Mouse (Mus musculus): ENCODE data around the gene Brwd1.
"Not testable (repeated sequence)": the region's sequence is repeated elsewhere in the genome, so short reads cannot be mapped to it uniquely, and the experiment has no call there.

The Brwd1 gene

GRCm38 (mm10) chr16:96082301-96083178 is at the start of gene Brwd1:
Gene Brwd1 (minus strand): TSS chr16:96082526.
- peak; percentile 93 to 97 for DNase-seq

GRCm38 (mm10) chr16:96128466-96128865 is 46.1 kb upstream of the Brwd1 start:
- no peak for DNase-seq

GRCm38 (mm10) chr16:96127657-96128344 is 45.5 kb upstream of the Brwd1 start, which contains the start of gene Hmgn1:
Gene Hmgn1 (minus strand): TSS chr16:96127729.
- DNase-seq = peak; percentile 97 to 99

- no peak for DNase-seq
Measured at GRCm38 (mm10) chr16:96127288-96127656, 44.9 kb upstream of the Brwd1 start.

GRCm38 (mm10) chr16:96126684-96127171 is 44.4 kb upstream of the Brwd1 start:
- peak; percentile 35 to 41 for DNase-seq

GRCm38 (mm10) chr16:96120022-96120623 is 37.8 kb upstream of the Brwd1 start:
- DNase-seq = no peak

GRCm38 (mm10) chr16:96114729-96115128 is 32.4 kb upstream of the Brwd1 start:
- DNase-seq = no peak

- DNase-seq = no peak
Measured at GRCm38 (mm10) chr16:96112769-96113168, 30.4 kb upstream of the Brwd1 start.

- DNase-seq = no peak
Measured at GRCm38 (mm10) chr16:96110655-96111345, 28.5 kb upstream of the Brwd1 start.

- DNase-seq = no peak
Measured at GRCm38 (mm10) chr16:96109673-96110072, 27.3 kb upstream of the Brwd1 start.

GRCm38 (mm10) chr16:96103036-96103435 is 20.7 kb upstream of the Brwd1 start:
- peak in 1 of 2 experiments; percentile 43 for DNase-seq

GRCm38 (mm10) chr16:96097811-96098210 is 15.5 kb upstream of the Brwd1 start:
- DNase-seq = not testable (repeated sequence)

- DNase-seq = no peak
Measured at GRCm38 (mm10) chr16:96095966-96096365, 13.6 kb upstream of the Brwd1 start.

GRCm38 (mm10) chr16:96091515-96092504 is 9.5 kb upstream of the Brwd1 start:
- peak; percentile 53 to 73 for DNase-seq

GRCm38 (mm10) chr16:96088120-96088519 is 5.8 kb upstream of the Brwd1 start:
- DNase-seq = no peak

- no peak for DNase-seq
Measured at GRCm38 (mm10) chr16:96087436-96087835, 5.1 kb upstream of the Brwd1 start.

GRCm38 (mm10) chr16:96087001-96087400 is 4.7 kb upstream of the Brwd1 start:
- DNase-seq = peak; percentile 15 to 37

GRCm38 (mm10) chr16:96085597-96085996 is 3.3 kb upstream of the Brwd1 start:
- DNase-seq = peak in 1 of 2 experiments; percentile 12

- DNase-seq = no peak
Measured at GRCm38 (mm10) chr16:96083179-96083646, 887 bp upstream of the Brwd1 start.

- DNase-seq = no peak
Measured at GRCm38 (mm10) chr16:96081742-96082241, 534 bp downstream of the Brwd1 start.

- DNase-seq = peak; percentile 92 to 94
Measured at GRCm38 (mm10) chr16:96081331-96081730, 995 bp downstream of the Brwd1 start.
